Mouse (Mus musculus) heart, embryonic 15.5 days (tissue): ENCODE data around the gene Tcp11. TPM values are rescaled to one million over a fixed set of nuclear protein-coding genes. Genes with fewer than 3 reads are reported as not detected.

ENCODE experiments used
- ATAC-seq: fragments of 200-750 bp; cut with Nextera tagmentation; replicated peaks from 2 replicates; pipeline ENCODE4 v1.8.0; 2017; ENCODE audit warnings: low read depth, moderate TSS enrichment; ENCODE audit not compliant: insufficient number of reproducible peaks, insufficient read depth, low FRiP score
- H3K27ac ChIP-seq: fragments of 300-500 bp; sonication (generic); 2 replicates; pipeline ENCODE4 v1.5.1; 2015; ENCODE audit warnings: mild to moderate bottlenecking, inconsistent platforms
- H3K27me3 ChIP-seq: fragments of 300-500 bp; sonication (generic); 2 replicates; pipeline ENCODE4 v1.6.1; 2015; ENCODE audit warnings: inconsistent platforms
- H3K36me3 ChIP-seq: fragments of 300-500 bp; sonication (generic); 2 replicates; pipeline ENCODE4 v1.6.1; 2015; ENCODE audit warnings: mild to moderate bottlenecking, inconsistent platforms
- H3K4me1 ChIP-seq: fragments of 300-500 bp; sonication (generic); replicated peaks from 2 replicates; pipeline ENCODE4 v1.6.1; 2015; ENCODE audit warnings: inconsistent platforms
- H3K4me2 ChIP-seq: fragments of 300-500 bp; sonication (generic); 2 replicates; pipeline ENCODE4 v1.6.1; 2015; ENCODE audit warnings: inconsistent platforms, mild to moderate bottlenecking, moderate library complexity
- H3K4me3 ChIP-seq: fragments of 300-500 bp; sonication (generic); 2 replicates; pipeline ENCODE4 v1.5.1; 2015; ENCODE audit warnings: mild to moderate bottlenecking, inconsistent platforms
- H3K9ac ChIP-seq: fragments of 300-500 bp; sonication (generic); 2 replicates; pipeline ENCODE4 v1.6.1; 2015; ENCODE audit warnings: mild to moderate bottlenecking, inconsistent platforms
- H3K9me3 ChIP-seq: fragments of 300-500 bp; sonication (generic); replicated peaks from 2 replicates; pipeline ENCODE4 v1.6.1; 2016; ENCODE audit warnings: inconsistent platforms
- WGBS: fragments of 180-500 bp; shearing (Covaris S2); methylation state at CpG from one replicate; pipeline ENCODE4 v1.1.7; 2015; ENCODE audit warnings: mixed read lengths; 5-methylcytosine and 5-hydroxymethylcytosine counted together
- polyA plus RNA-seq: library from polyadenylated mRNA; unstranded; fragments of >200 nt; fragmentation: Nextera tagmentation; extraction: Ambion mirVana; gene quantifications from 2 replicates; pipeline ENCODE4 v1.2.1, GENCODE M21; 2015

Tcp11 gene
- polyA plus RNA-seq, 1 experiment from 2014 or later: 0.34 TPM

DNA sequence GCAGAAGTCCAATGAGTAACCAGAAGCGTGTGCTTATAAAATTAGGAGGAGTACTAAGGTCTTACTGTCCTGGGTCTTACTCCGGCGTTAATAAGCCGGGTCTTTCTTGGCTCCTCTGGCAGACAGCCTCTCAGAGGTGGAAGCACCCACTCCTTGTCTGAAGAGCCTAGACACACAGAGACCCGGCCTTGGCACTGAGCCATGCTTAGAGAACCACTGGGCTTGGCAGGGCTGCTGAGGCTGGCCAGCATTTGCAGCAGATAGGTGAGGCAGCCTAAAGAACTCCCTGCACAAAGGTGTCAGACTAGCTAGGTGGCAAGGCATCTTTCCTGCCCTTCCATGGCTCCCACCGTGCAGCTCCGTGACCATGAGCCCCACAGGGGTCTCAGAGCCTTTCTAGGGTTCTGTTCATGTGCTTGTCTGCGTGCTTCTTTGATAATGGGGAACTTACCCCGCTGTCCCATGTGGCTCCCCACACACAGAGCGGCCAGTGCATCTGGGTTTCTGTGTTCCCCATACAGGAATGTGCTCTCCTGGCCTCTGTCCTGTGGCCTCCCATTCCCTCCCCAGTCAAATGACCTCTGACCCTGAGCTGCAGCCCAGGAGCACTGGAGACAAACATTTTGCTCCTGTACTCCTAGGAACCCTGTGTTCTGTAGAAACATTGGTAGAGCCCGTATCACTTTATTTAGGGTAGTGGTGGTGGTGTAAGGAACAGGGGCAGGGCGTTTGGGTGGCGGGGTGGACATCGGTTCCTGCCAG is 54.1 kb downstream of the Tcp11 start:
- 0 out of 2 replicates have a peak, but pooled peaks have one; percentile 50 for ATAC-seq
- Histone ChIP-seq H3K27ac (peak overlapping the region; percentile 67), H3K4me3 (no peak overlapping the region), H3K36me3 (no peaks in the 10 kb centered on the region), H3K27me3 (no peaks in the 10 kb centered on the region), H3K9me3 (no peaks in the 10 kb centered on the region), H3K4me2 (no peak overlapping the region), H3K4me1 (peaks cover 60% of the 10 kb centered on the region), H3K9ac (no peak overlapping the region)
- 57% methylated on average over 14 of the region's 14 CpGs for WGBS

DNA sequence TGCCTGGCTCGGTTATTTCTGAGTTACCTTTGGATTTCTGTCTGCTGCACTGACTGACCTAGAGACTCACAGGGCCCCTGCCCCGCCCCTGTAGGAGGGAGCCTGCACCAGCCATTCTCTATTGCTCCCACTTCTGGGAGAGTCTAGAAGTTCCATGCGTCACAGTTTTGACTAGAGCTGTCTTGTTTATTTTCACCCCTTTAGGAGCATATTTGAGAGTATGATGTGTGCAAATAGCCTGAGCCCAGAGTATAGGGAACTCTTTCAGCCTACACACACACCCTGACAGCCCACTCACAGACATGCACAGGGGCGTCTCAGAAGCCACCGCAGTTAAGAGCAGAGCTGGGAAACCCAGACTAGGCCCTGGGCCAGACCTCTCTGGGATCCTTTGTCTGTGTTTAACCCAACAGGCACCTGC is 54.9 kb downstream of the Tcp11 start:
- Histone ChIP-seq H3K27me3 (no peaks in the 10 kb centered on the region), H3K9ac (no peak overlapping the region), H3K4me3 (no peak overlapping the region), H3K27ac (peak overlapping the region; percentile 67), H3K4me2 (no peak overlapping the region), H3K36me3 (no peaks in the 10 kb centered on the region), H3K4me1 (peaks cover 67% of the 10 kb centered on the region), H3K9me3 (no peaks in the 10 kb centered on the region)
- 40% methylated on average over 5 of the region's 5 CpGs for WGBS
- ATAC-seq: no peak

- Histone ChIP-seq H3K9me3 (no peaks in the 10 kb centered on the region), H3K4me2 (no peak overlapping the region), H3K9ac (no peak overlapping the region), H3K27me3 (no peaks in the 10 kb centered on the region), H3K36me3 (no peaks in the 10 kb centered on the region), H3K4me3 (no peak overlapping the region), H3K4me1 (peaks cover 89% of the 10 kb centered on the region), H3K27ac (peak overlapping the region; percentile 56; the same call in 1 of the 2 replicates)
- whole genome bisulfite sequencing: 82% methylated on average over 22 of the region's 22 CpGs
- ATAC-seq: no peak
These were observed 57.4 kb downstream of the Tcp11 start for GRCm38 (mm10) chr17:28022854-28023655.

DNA sequence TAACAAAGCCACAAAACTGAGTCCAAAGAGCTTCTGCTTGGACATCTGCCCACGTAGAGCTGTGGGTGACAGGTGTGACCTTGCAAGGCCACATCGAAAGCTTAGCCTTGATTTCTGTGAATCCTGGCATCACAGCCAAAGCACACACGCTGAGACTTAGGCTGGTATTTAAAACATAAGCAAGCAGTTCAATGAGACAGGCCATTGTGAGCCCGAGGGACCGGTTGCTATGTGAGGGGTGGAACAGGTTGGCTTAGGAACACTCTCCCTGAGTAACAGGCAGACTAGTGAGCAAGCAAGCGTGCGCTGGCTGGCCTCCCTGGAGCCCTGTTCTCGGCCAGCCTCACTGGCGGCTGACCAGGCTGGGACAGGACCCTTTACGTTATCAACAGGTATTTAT is 58.5 kb downstream of the Tcp11 start:
- Histone ChIP-seq H3K4me2 (no peak overlapping the region), H3K4me3 (no peak overlapping the region), H3K27me3 (no peaks in the 10 kb centered on the region), H3K4me1 (peaks cover 95% of the 10 kb centered on the region), H3K9me3 (no peaks in the 10 kb centered on the region), H3K27ac (peak overlapping the region; percentile 56), H3K9ac (no peak overlapping the region), H3K36me3 (no peaks in the 10 kb centered on the region)
- 0 out of 2 replicates have a peak, but pooled peaks have one; percentile 36 for ATAC-seq
- 42% methylated on average over 10 of the region's 10 CpGs for WGBS

GRCm38 (mm10) chr17:28019785-28020696 is 60.4 kb downstream of the Tcp11 start:
- 62% methylated on average over 21 of the region's 21 CpGs for WGBS
- peaks cover 93% of the 10 kb centered on the region for H3K4me1 ChIP-seq
- H3K36me3 ChIP-seq: no peaks in the 10 kb centered on the region
- no peak for ATAC-seq
- no peak overlapping the region for H3K4me2 ChIP-seq
- no peaks in the 10 kb centered on the region for H3K9me3 ChIP-seq
- H3K27ac ChIP-seq: peak overlapping the region; percentile 60
- no peak overlapping the region for H3K9ac ChIP-seq
- H3K4me3 ChIP-seq: no peak overlapping the region
- no peaks in the 10 kb centered on the region for H3K27me3 ChIP-seq

- Histone ChIP-seq H3K27ac (no peak overlapping the region), H3K9me3 (no peaks in the 10 kb centered on the region), H3K27me3 (no peaks in the 10 kb centered on the region), H3K36me3 (no peaks in the 10 kb centered on the region), H3K9ac (no peak overlapping the region), H3K4me2 (no peak overlapping the region), H3K4me3 (no peak overlapping the region), H3K4me1 (peaks cover 89% of the 10 kb centered on the region)
- WGBS: 65% methylated on average over 11 of the region's 11 CpGs
- ATAC-seq: no peak
These were observed 61.7 kb downstream of the Tcp11 start for GRCm38 (mm10) chr17:28018776-28019175.

- no peak for ATAC-seq
- H3K36me3 ChIP-seq: no peaks in the 10 kb centered on the region
- H3K9me3 ChIP-seq: no peaks in the 10 kb centered on the region
- no peak overlapping the region for H3K9ac ChIP-seq
- H3K4me3 ChIP-seq: no peak overlapping the region
- H3K4me2 ChIP-seq: no peak overlapping the region
- H3K27me3 ChIP-seq: no peaks in the 10 kb centered on the region
- H3K27ac ChIP-seq: no peak overlapping the region
- 70% methylated on average over 6 of the region's 6 CpGs for WGBS
- peaks cover 91% of the 10 kb centered on the region for H3K4me1 ChIP-seq
These were observed 62.1 kb downstream of the Tcp11 start for GRCm38 (mm10) chr17:28018344-28018743.

Other genes starting within 250 kb of the Tcp11 start
- gene Snrpc, start 242.5 kb downstream of the Tcp11 start, polyA plus RNA-seq: 186 and 202 TPM in 2 replicates
- 3.0 and 3.8 TPM in 2 replicates for gene Uhrf1bp1, start 224.2 kb downstream of the Tcp11 start, polyA plus RNA-seq
- gene Anks1, start 171.3 kb downstream of the Tcp11 start, polyA plus RNA-seq: 8.5 and 12.6 TPM in 2 replicates
- 42.7 and 46.4 TPM in 2 replicates for gene Taf11, start 170.8 kb downstream of the Tcp11 start, polyA plus RNA-seq
- 0.76 and 1.7 TPM in 2 replicates for gene Scube3, start 61.5 kb upstream of the Tcp11 start, polyA plus RNA-seq
- gene Zfp523, start 96.5 kb upstream of the Tcp11 start, polyA plus RNA-seq: 17.3 and 25.3 TPM in 2 replicates
- 4.2 and 12.0 TPM in 2 replicates for gene Def6, start 127.1 kb upstream of the Tcp11 start, polyA plus RNA-seq
- gene Ppard, start 152.1 kb upstream of the Tcp11 start, polyA plus RNA-seq: 1.1 and 1.4 TPM in 2 replicates
- 18.8 and 25.3 TPM in 2 replicates for gene Fance, start 232.9 kb upstream of the Tcp11 start, polyA plus RNA-seq
- 305 and 312 TPM in 2 replicates for gene Rpl10a, start 247.8 kb upstream of the Tcp11 start, polyA plus RNA-seq